Mouse (Mus musculus) heart, adult 2 months (tissue): Measurements from ENCODE around the gene Zkscan5.

Experiments
- CTCF ChIP-seq: fragments of 200-600 bp; IDR thresholded peaks from 2 replicates; pipeline ENCODE4 v1.8.1; 2022; ENCODE audit warnings: antibody characterized with exemption, mild to moderate bottlenecking, moderate library complexity
- EP300 ChIP-seq: fragments of 200-500 bp; IDR thresholded peaks from 2 replicates; pipeline ENCODE4 v1.6.1; 2011; ENCODE audit warnings: low read depth, low read length, control low read depth; ENCODE audit not compliant: insufficient read depth
- POLR2A ChIP-seq: fragments of 200-500 bp; IDR thresholded peaks from 2 replicates; pipeline ENCODE4 v1.6.1; 2011; ENCODE audit warnings: mild to moderate bottlenecking, low read depth, low read length, control low read depth; ENCODE audit not compliant: insufficient read depth

GRCm38 (mm10) chr5:145231367-145231871 lies 27.1 kb downstream of the Zkscan5 start, which contains the start of gene Zfp655:
- TF ChIP-seq POLR2A (peak; percentile 98), CTCF (no peak), EP300 (peak; percentile 97)
